Mouse (Mus musculus) ES-E14 (cell line): ENCODE results near the gene Tmprss6. TPM values are rescaled to one million over a fixed set of nuclear protein-coding genes. Genes with fewer than 3 reads are reported as not detected.

Experiments
- DNase-seq: peaks from one replicate; pipeline ENCODE4 v3.0.0-alpha.2; 2013; ENCODE audit warnings: low read depth, low spot score
- H3K27ac ChIP-seq: 2 replicates; pipeline ENCODE4 v1.5.1; 2012; ENCODE audit warnings: low read depth, mild to moderate bottlenecking, low read length, moderate library complexity, mixed read lengths; ENCODE audit not compliant: poor library complexity, insufficient read depth, severe bottlenecking
- H3K36me3 ChIP-seq: 2 replicates; pipeline ENCODE4 v1.6.1; 2012; ENCODE audit warnings: mild to moderate bottlenecking, low read length, moderate library complexity, mixed read lengths; ENCODE audit not compliant: control insufficient read depth, poor library complexity, insufficient read depth, severe bottlenecking
- H3K4me1 ChIP-seq, 2 experiments: fragments of 150-350 bp in 1 of 2; sonication (generic) in 1 of 2; 2 replicates each; pipeline ENCODE4 v1.6.1; 2012; ENCODE audit warnings: low read length in 2 of 2, mild to moderate bottlenecking in 1 of 2, mixed read lengths in 1 of 2; ENCODE audit not compliant: control insufficient read depth in 2 of 2, insufficient read depth in 2 of 2, poor library complexity in 1 of 2
- H3K4me3 ChIP-seq, 2 experiments: fragments of 150-350 bp in 1 of 2; sonication (generic) in 1 of 2; 2 replicates each; pipeline ENCODE4 v1.5.1; 2012; ENCODE audit warnings: low read length in 2 of 2, low read depth in 1 of 2, mild to moderate bottlenecking in 1 of 2, mixed read lengths in 1 of 2; ENCODE audit not compliant: insufficient read depth in 1 of 2, poor library complexity in 1 of 2, severe bottlenecking in 1 of 2
- H3K9ac ChIP-seq: 2 replicates; pipeline ENCODE4 v1.6.1; 2012; ENCODE audit warnings: low read depth, mild to moderate bottlenecking, low read length, mixed read lengths; ENCODE audit not compliant: poor library complexity, insufficient read depth, severe bottlenecking
- H3K9me3 ChIP-seq: fragments of 150-350 bp; sonication (generic); 2 replicates; pipeline ENCODE4 v1.6.1; 2012; ENCODE audit warnings: low read depth, mild to moderate bottlenecking, low read length; ENCODE audit not compliant: control insufficient read depth, insufficient read depth
- CHD2 ChIP-seq: IDR thresholded peaks from 2 replicates; pipeline ENCODE4 v1.6.1; 2014; ENCODE audit warnings: mild to moderate bottlenecking, low read depth, low read length, inconsistent platforms
- HCFC1 ChIP-seq: IDR thresholded peaks from 2 replicates; pipeline ENCODE4 v1.6.1; 2012; ENCODE audit warnings: low read length, inconsistent platforms, borderline replicate concordance; ENCODE audit not compliant: insufficient read depth
- MAFK ChIP-seq: IDR thresholded peaks from 2 replicates; pipeline ENCODE4 v1.6.1; 2014; ENCODE audit warnings: mild to moderate bottlenecking, low read depth, low read length, inconsistent platforms; ENCODE audit not compliant: insufficient read depth
- ZC3H11A ChIP-seq: IDR thresholded peaks from 2 replicates; pipeline ENCODE4 v1.6.1; 2012; ENCODE audit warnings: low read depth, mild to moderate bottlenecking, inconsistent platforms, low read length, borderline replicate concordance
- ZNF384 ChIP-seq: IDR thresholded peaks from 2 replicates; pipeline ENCODE4 v1.6.1; 2012; ENCODE audit warnings: low read depth, low read length, inconsistent platforms
- in situ Hi-C, 2 experiments: fragments of 600-800 bp; cut with MboI; formaldehyde crosslinking; loops; one replicate each; pipeline ENCODE4 v1.15.1; 2025; ENCODE audit warnings: low sequenced_read_pairs in 2 of 2, inconsistent platforms in 1 of 2; ENCODE audit not compliant: unreplicated experiment in 2 of 2
- total RNA-seq: library from RNA; depleted of rRNA; stranded (reverse); fragments of 300-350 nt; gene quantifications from 2 replicates; pipeline ENCODE4 v1.2.3, GENCODE M21; 2012

Gene Tmprss6
- total RNA-seq, 1 experiment, result 0.49 TPM

- no peak for DNase-seq
- Histone ChIP-seq H3K27ac (no peak overlapping the region), H3K36me3 (no peaks in the 10 kb centered on the region), H3K9ac (no peak overlapping the region), H3K4me3 (no peak overlapping the region), H3K9me3 (no peaks in the 10 kb centered on the region), H3K4me1 (no peaks in the 10 kb centered on the region)
- in situ Hi-C loops, result no loop called here
- TF ChIP-seq CHD2, result no peak
- no peak for TF ChIP-seq HCFC1
- TF ChIP-seq MAFK, result no peak
- no peak for TF ChIP-seq ZC3H11A
- no peak for TF ChIP-seq ZNF384
Observed at GRCm38 (mm10) chr15:78486564-78486963, 18.1 kb upstream of the Tmprss6 start.

- in situ Hi-C loops, result no loop called here
- Histone ChIP-seq H3K27ac (no peak overlapping the region), H3K9me3 (no peaks in the 10 kb centered on the region), H3K9ac (no peak overlapping the region), H3K36me3 (no peaks in the 10 kb centered on the region), H3K4me1 (no peaks in the 10 kb centered on the region), H3K4me3 (no peak overlapping the region)
- TF ChIP-seq ZC3H11A (no peak), MAFK (no peak), ZNF384 (no peak), HCFC1 (no peak), CHD2 (no peak)
- DNase-seq, result no peak
Observed at GRCm38 (mm10) chr15:78483311-78483710, 14.9 kb upstream of the Tmprss6 start.

GRCm38 (mm10) chr15:78482518-78482917, 14.1 kb upstream of the Tmprss6 start:
- Histone ChIP-seq H3K9ac (no peak overlapping the region), H3K9me3 (no peaks in the 10 kb centered on the region), H3K27ac (no peak overlapping the region), H3K4me3 (no peak overlapping the region), H3K36me3 (no peaks in the 10 kb centered on the region), H3K4me1 (no peaks in the 10 kb centered on the region)
- no peak for DNase-seq
- in situ Hi-C loops, result no loop called here
- TF ChIP-seq CHD2 (no peak), ZC3H11A (no peak), MAFK (no peak), ZNF384 (no peak), HCFC1 (no peak)

GRCm38 (mm10) chr15:78481448-78482000, 13.1 kb upstream of the Tmprss6 start:
- no peak overlapping the region for H3K9ac ChIP-seq
- in situ Hi-C loops, result no loop called here
- no peaks in the 10 kb centered on the region for H3K9me3 ChIP-seq
- H3K27ac ChIP-seq, result no peak overlapping the region
- DNase-seq, result no peak
- TF ChIP-seq MAFK (no peak), ZNF384 (no peak), ZC3H11A (no peak), CHD2 (no peak)
- H3K36me3 ChIP-seq, result no peaks in the 10 kb centered on the region
- H3K4me1 ChIP-seq, result no peaks in the 10 kb centered on the region
- H3K4me3 ChIP-seq, result no peak overlapping the region

GRCm38 (mm10) chr15:78480991-78481390, 12.6 kb upstream of the Tmprss6 start:
- TF ChIP-seq HCFC1 (no peak), MAFK (no peak), ZC3H11A (no peak), ZNF384 (no peak), CHD2 (no peak)
- no peak for DNase-seq
- H3K4me3 ChIP-seq, result no peak overlapping the region
- H3K36me3 ChIP-seq, result no peaks in the 10 kb centered on the region
- no peak overlapping the region for H3K27ac ChIP-seq
- no peaks in the 10 kb centered on the region for H3K4me1 ChIP-seq
- in situ Hi-C loops, result no loop called here
- H3K9me3 ChIP-seq, result no peaks in the 10 kb centered on the region
- no peak overlapping the region for H3K9ac ChIP-seq
